Mouse (Mus musculus): Measurements from ENCODE around the gene Fbl. TPM values are rescaled to one million over a fixed set of nuclear protein-coding genes. Genes with fewer than 3 reads are reported as not detected.

Fbl gene
- polyA plus RNA-seq, 1 experiment from 2014 or later: 166 TPM

Other genes starting within 250 kb of the Fbl start
- 6.7 and 12.8 TPM in 2 replicates for gene Zfp974, start 240.2 kb upstream of the Fbl start, polyA plus RNA-seq (2016; fragmentation: Nextera tagmentation; extraction: Ambion mirVana)
- 20.2 and 23.6 TPM in 2 replicates for gene Zfp780b, start 190.5 kb upstream of the Fbl start, polyA plus RNA-seq (2016; fragmentation: Nextera tagmentation; extraction: Ambion mirVana)
- gene Zfp850, start 155.6 kb upstream of the Fbl start, polyA plus RNA-seq (2016; fragmentation: Nextera tagmentation; extraction: Ambion mirVana): 8.1 and 8.6 TPM in 2 replicates
- 438 and 454 TPM in 2 replicates for gene Psmc4, start 119.6 kb upstream of the Fbl start, polyA plus RNA-seq (2016; fragmentation: Nextera tagmentation; extraction: Ambion mirVana)
- gene Fcgbp, start 98.5 kb upstream of the Fbl start, polyA plus RNA-seq (2016; fragmentation: Nextera tagmentation; extraction: Ambion mirVana): 0.31 and 0.36 TPM in 2 replicates
- 0.01 TPM in 1 of 2 replicates, not detected in the other for gene 9530053A07Rik, start 40.2 kb upstream of the Fbl start, polyA plus RNA-seq (2016; fragmentation: Nextera tagmentation; extraction: Ambion mirVana)
- 13.4 and 21.0 TPM in 2 replicates for gene Dyrk1b, start 9.8 kb downstream of the Fbl start, polyA plus RNA-seq (2016; fragmentation: Nextera tagmentation; extraction: Ambion mirVana)
- 2.9 and 3.9 TPM in 2 replicates for gene Eid2, start 98.2 kb downstream of the Fbl start, polyA plus RNA-seq (2016; fragmentation: Nextera tagmentation; extraction: Ambion mirVana)
- 7.6 and 11.2 TPM in 2 replicates for gene Eid2b, start 108.0 kb downstream of the Fbl start, polyA plus RNA-seq (2016; fragmentation: Nextera tagmentation; extraction: Ambion mirVana)
- gene Selenov, start 121.5 kb downstream of the Fbl start, polyA plus RNA-seq (2016; fragmentation: Nextera tagmentation; extraction: Ambion mirVana): not detected in 2 replicates
- 0.56 and 2.3 TPM in 2 replicates for gene Dll3, start 132.5 kb downstream of the Fbl start, polyA plus RNA-seq (2016; fragmentation: Nextera tagmentation; extraction: Ambion mirVana)
- gene Timm50, start 142.4 kb downstream of the Fbl start, polyA plus RNA-seq (2016; fragmentation: Nextera tagmentation; extraction: Ambion mirVana): 223 and 243 TPM in 2 replicates
- gene Supt5, start 169.0 kb downstream of the Fbl start, polyA plus RNA-seq (2016; fragmentation: Nextera tagmentation; extraction: Ambion mirVana): 123 and 124 TPM in 2 replicates
- gene Rps16, start 180.9 kb downstream of the Fbl start, polyA plus RNA-seq (2016; fragmentation: Nextera tagmentation; extraction: Ambion mirVana): 972 and 1,174 TPM in 2 replicates
- 90.5 and 118 TPM in 2 replicates for gene Plekhg2, start 202.9 kb downstream of the Fbl start, polyA plus RNA-seq (2016; fragmentation: Nextera tagmentation; extraction: Ambion mirVana)
- gene Zfp36, start 210.5 kb downstream of the Fbl start, polyA plus RNA-seq (2016; fragmentation: Nextera tagmentation; extraction: Ambion mirVana): 7.5 and 7.9 TPM in 2 replicates
- gene Med29, start 223.0 kb downstream of the Fbl start, polyA plus RNA-seq (2016; fragmentation: Nextera tagmentation; extraction: Ambion mirVana): 65.1 and 67.0 TPM in 2 replicates
- gene Paf1, start 223.2 kb downstream of the Fbl start, polyA plus RNA-seq (2016; fragmentation: Nextera tagmentation; extraction: Ambion mirVana): 81.3 and 91.5 TPM in 2 replicates

Data from limb, embryonic 10.5 days (tissue).